23 mouse cellular contexts compared by ENCODE assay signal in genomic region chr15:11586384-11586783, GRCm38 (mm10).
DNase-seq lines count a peak whose midpoint lies in the region; ATAC-seq and TF ChIP-seq lines count a peak whose summit lies in the region.
"Had no signal": no experiment of that assay in that cellular context is flagged by ENCODE, and none has a peak within 500 bp of the region (broad histone marks: within the 10 kb centered on the region; RNA-seq: fewer than 3 reads in every experiment).

No protein-coding gene starts in this region.

- dilution Hi-C loops in CH12.LX (cut with MboI; ENCODE audit: extremely low pct_ligation_motif_present, extremely low pct_unique_long_range_greater_than_20kb, low sequenced_read_pairs): no loop called here

- H3K36me3 ChIP-seq in hindbrain, postnatal 0 days (ENCODE audit: insufficient read depth, low read length): no peaks in the 10 kb centered on the region
- no peaks in the 10 kb centered on the region for H3K36me3 ChIP-seq in hindbrain, embryonic 11.5 days (ENCODE audit: control insufficient read depth, insufficient read depth, low read length)
- no peaks in the 10 kb centered on the region for H3K36me3 ChIP-seq in kidney, postnatal 0 days (ENCODE audit: insufficient read depth, low read length)
- H3K36me3 ChIP-seq in kidney, embryonic 14.5 days (ENCODE audit: control insufficient read depth, insufficient read depth, low read length): no peaks in the 10 kb centered on the region
- no peaks in the 10 kb centered on the region for H3K36me3 ChIP-seq in CH12.LX (replicated peaks in 1 of 2; ENCODE audit: control insufficient read depth in 1 of 2, insufficient read depth in 1 of 2, low read length in 1 of 2)
- H3K36me3 ChIP-seq in forebrain, embryonic 15.5 days: no peaks in the 10 kb centered on the region
- no peaks in the 10 kb centered on the region for H3K36me3 ChIP-seq in forebrain, embryonic 11.5 days (ENCODE audit: control insufficient read depth, insufficient read depth, low read length)
- H3K36me3 ChIP-seq: embryonic facial prominence, embryonic 10.5 days; embryonic facial prominence, embryonic 12.5 days; forebrain, embryonic 12.5 days had no signal

- H3K9me3 ChIP-seq in hindbrain, postnatal 0 days (ENCODE audit: low read length): no peaks in the 10 kb centered on the region
- no peaks in the 10 kb centered on the region for H3K9me3 ChIP-seq in hindbrain, embryonic 11.5 days (ENCODE audit: control insufficient read depth, low read length)
- no peaks in the 10 kb centered on the region for H3K9me3 ChIP-seq in kidney, postnatal 0 days (replicated peaks; ENCODE audit: low read length)
- H3K9me3 ChIP-seq in kidney, embryonic 14.5 days (ENCODE audit: control insufficient read depth, low read length): no peaks in the 10 kb centered on the region
- no peaks in the 10 kb centered on the region for H3K9me3 ChIP-seq in CH12.LX (replicated peaks; ENCODE audit: low read length)
- H3K9me3 ChIP-seq in forebrain, embryonic 15.5 days: no peaks in the 10 kb centered on the region
- H3K9me3 ChIP-seq in forebrain, embryonic 11.5 days (ENCODE audit: control insufficient read depth, low read length): no peaks in the 10 kb centered on the region
- H3K9me3 ChIP-seq: embryonic facial prominence, embryonic 10.5 days; embryonic facial prominence, embryonic 12.5 days; forebrain, embryonic 12.5 days had no signal

- no peak for TF ChIP-seq EP300 in CH12.LX (IDR thresholded peaks at IDR 0.05; ENCODE audit: low read length)

- H3K27me3 ChIP-seq in hindbrain, postnatal 0 days (ENCODE audit: insufficient read depth, low read length): no peaks in the 10 kb centered on the region
- H3K27me3 ChIP-seq in hindbrain, embryonic 11.5 days (ENCODE audit: control insufficient read depth, insufficient read depth, low read length): no peaks in the 10 kb centered on the region
- H3K27me3 ChIP-seq in kidney, postnatal 0 days (ENCODE audit: insufficient read depth, low read length): no peaks in the 10 kb centered on the region
- H3K27me3 ChIP-seq in kidney, embryonic 14.5 days (ENCODE audit: control insufficient read depth, insufficient read depth, low read length): no peaks in the 10 kb centered on the region
- no peaks in the 10 kb centered on the region for H3K27me3 ChIP-seq in CH12.LX (replicated peaks)
- no peaks in the 10 kb centered on the region for H3K27me3 ChIP-seq in forebrain, embryonic 15.5 days
- no peaks in the 10 kb centered on the region for H3K27me3 ChIP-seq in forebrain, embryonic 11.5 days (ENCODE audit: control insufficient read depth, insufficient read depth, low read length)
- H3K27me3 ChIP-seq: embryonic facial prominence, embryonic 12.5 days; forebrain, embryonic 12.5 days had no signal

- no peak for DNase-seq in hindbrain, postnatal 0 days (ENCODE audit: low spot score)
- no peak for DNase-seq in hindbrain, embryonic 11.5 days (ENCODE audit: low spot score)
- DNase-seq in kidney, postnatal 0 days (ENCODE audit: low spot score): no peak
- DNase-seq in CH12.LX (ENCODE audit: extremely low read depth) (no peak), NIH3T3 (ENCODE audit: low read depth) (peak; percentile 19)
- DNase-seq in forebrain, embryonic 11.5 days (ENCODE audit: low spot score): no peak
- DNase-seq: adrenal gland, adult 2 months; adrenal gland, postnatal 10 days; adrenal gland, postnatal 25 days; B cell, adult 2 months; cerebellum, adult 11 months; cerebellum, adult 18-20 months; cerebellum, adult 9-10 months; cerebellum, postnatal 10 days; cerebellum, postnatal 25 days; forebrain, postnatal 0 days had no signal

- no peak overlapping the region for H3K4me2 ChIP-seq in hindbrain, postnatal 0 days (ENCODE audit: low read depth, low read length)
- no peak overlapping the region for H3K4me2 ChIP-seq in hindbrain, embryonic 11.5 days (replicated peaks; ENCODE audit: low read depth, low read length)
- H3K4me2 ChIP-seq in kidney, postnatal 0 days (ENCODE audit: low read length): no peak overlapping the region
- H3K4me2 ChIP-seq in kidney, embryonic 14.5 days (replicated peaks; ENCODE audit: low read depth, low read length): no peak overlapping the region
- H3K4me2 ChIP-seq in CH12.LX (ENCODE audit: insufficient read depth, low read depth, poor library complexity, severe bottlenecking): peak overlapping the region; percentile 82
- H3K4me2 ChIP-seq in forebrain, embryonic 15.5 days (replicated peaks): no peak overlapping the region
- no peak overlapping the region for H3K4me2 ChIP-seq in forebrain, embryonic 11.5 days (ENCODE audit: low read depth, low read length, severe bottlenecking)
- H3K4me2 ChIP-seq: embryonic facial prominence, embryonic 12.5 days; forebrain, embryonic 12.5 days had no signal

- in situ Hi-C loops in CH12.LX (cut with MboI; ENCODE audit: low pct_ligation_motif_present, low pct_unique_long_range_greater_than_20kb, low sequenced_read_pairs): loop anchor here (5.0 kb wide), 1 partner anchor 381 kb away; no protein-coding TSS in a partner anchor

- TF ChIP-seq POLR2A in CH12.LX (IDR thresholded peaks at IDR 0.05; ENCODE audit: low read depth, low read length): no peak

- peak; percentile 57 for TF ChIP-seq RAD21 in CH12.LX (IDR thresholded peaks at IDR 0.05; ENCODE audit: low read depth, low read length)

- ATAC-seq in hindbrain, postnatal 0 days: no peak
- no peak for ATAC-seq in hindbrain, embryonic 11.5 days (ENCODE audit: low FRiP score)
- no peak for ATAC-seq in kidney, postnatal 0 days (replicated peaks; ENCODE audit: low FRiP score, low read depth)
- ATAC-seq in kidney, embryonic 14.5 days (ENCODE audit: low FRiP score, low TSS enrichment): no peak
- no peak for ATAC-seq in forebrain, embryonic 15.5 days (replicated peaks)
- ATAC-seq in forebrain, embryonic 11.5 days (replicated peaks; ENCODE audit: low FRiP score): no peak
- ATAC-seq: CD4-positive, CD25-positive, alpha-beta regulatory T cell, adult 4 months; forebrain, embryonic 14.5 days; forebrain, postnatal 0 days had no signal

- no peaks in the 10 kb centered on the region for H3K4me1 ChIP-seq in hindbrain, postnatal 0 days (ENCODE audit: insufficient read depth, low read length)
- H3K4me1 ChIP-seq in hindbrain, embryonic 11.5 days (replicated peaks; ENCODE audit: control insufficient read depth, insufficient read depth, low read length): no peaks in the 10 kb centered on the region
- no peaks in the 10 kb centered on the region for H3K4me1 ChIP-seq in kidney, postnatal 0 days (replicated peaks; ENCODE audit: insufficient read depth, low read length)
- no peaks in the 10 kb centered on the region for H3K4me1 ChIP-seq in kidney, embryonic 14.5 days (ENCODE audit: control insufficient read depth, insufficient read depth, low read length)
- peaks cover 0 to 4% of the 10 kb centered on the region in 2 experiments; a peak in 2 of 4 replicates for H3K4me1 ChIP-seq in CH12.LX (ENCODE audit: control insufficient read depth in 1 of 2, insufficient read depth in 2 of 2)
- no peaks in the 10 kb centered on the region for H3K4me1 ChIP-seq in forebrain, embryonic 15.5 days
- H3K4me1 ChIP-seq in forebrain, embryonic 11.5 days (replicated peaks; ENCODE audit: control insufficient read depth, insufficient read depth, low read length): no peaks in the 10 kb centered on the region
- H3K4me1 ChIP-seq: embryonic facial prominence, embryonic 10.5 days; embryonic facial prominence, embryonic 12.5 days; forebrain, embryonic 12.5 days had no signal

- no peak overlapping the region for H3K27ac ChIP-seq in hindbrain, postnatal 0 days
- no peak overlapping the region for H3K27ac ChIP-seq in hindbrain, embryonic 11.5 days (ENCODE audit: low read depth, low read length)
- H3K27ac ChIP-seq in kidney, postnatal 0 days: no peak overlapping the region
- no peak overlapping the region for H3K27ac ChIP-seq in kidney, embryonic 14.5 days (ENCODE audit: low read depth, low read length)
- no peak overlapping the region for H3K27ac ChIP-seq in CH12.LX (ENCODE audit: insufficient read depth, low read depth)
- no peak overlapping the region for H3K27ac ChIP-seq in forebrain, embryonic 15.5 days (replicated peaks)
- H3K27ac ChIP-seq in forebrain, embryonic 11.5 days (ENCODE audit: low read depth, low read length): no peak overlapping the region
- H3K27ac ChIP-seq: embryonic facial prominence, embryonic 10.5 days; embryonic facial prominence, embryonic 12.5 days; forebrain, embryonic 12.5 days had no signal

- no peak overlapping the region for H3K4me3 ChIP-seq in hindbrain, postnatal 0 days (ENCODE audit: low read length)
- no peak overlapping the region for H3K4me3 ChIP-seq in hindbrain, embryonic 11.5 days (ENCODE audit: low read depth, low read length)
- H3K4me3 ChIP-seq in kidney, postnatal 0 days (replicated peaks; ENCODE audit: low read depth, low read length): no peak overlapping the region
- H3K4me3 ChIP-seq in kidney, embryonic 14.5 days (ENCODE audit: low read length): no peak overlapping the region
- H3K4me3 ChIP-seq in CH12.LX (replicated peaks in 1 of 3; ENCODE audit: low read depth in 2 of 3, low read length in 2 of 3, poor library complexity in 1 of 3): peak overlapping the region in 1 of 3 experiments; percentile 8
- no peak overlapping the region for H3K4me3 ChIP-seq in forebrain, embryonic 15.5 days
- no peak overlapping the region for H3K4me3 ChIP-seq in forebrain, embryonic 11.5 days (ENCODE audit: low read depth, low read length)
- H3K4me3 ChIP-seq: embryonic facial prominence, embryonic 10.5 days; embryonic facial prominence, embryonic 12.5 days; forebrain, embryonic 12.5 days had no signal

- 87% methylated on average over 2 of the region's 2 CpGs for WGBS in hindbrain, postnatal 0 days
- 91% methylated on average over 2 of the region's 2 CpGs for WGBS in hindbrain, embryonic 11.5 days
- WGBS in kidney, postnatal 0 days: 86% methylated on average over 2 of the region's 2 CpGs
- WGBS in kidney, embryonic 14.5 days: 86% methylated on average over 2 of the region's 2 CpGs
- 85% methylated on average over 2 of the region's 2 CpGs for WGBS in forebrain, embryonic 15.5 days
- WGBS in forebrain, embryonic 11.5 days: 91% methylated on average over 2 of the region's 2 CpGs

- peak; percentile 9; the same call in 1 of the 2 replicates for TF ChIP-seq CTCF in hindbrain, postnatal 0 days (IDR thresholded peaks at IDR 0.05; ENCODE audit: low read depth)
- 0 out of 2 replicates have a peak, but pooled peaks have one; percentile 5 for TF ChIP-seq CTCF in kidney, postnatal 0 days (IDR thresholded peaks at IDR 0.05; ENCODE audit: low read depth)
- TF ChIP-seq CTCF in CH12.LX (conservative IDR thresholded peaks at IDR 0.05 in 1 of 2, IDR thresholded peaks at IDR 0.05 in 1 of 2; ENCODE audit: low read depth in 2 of 2, low read length in 2 of 2): peak in 1 of 2 experiments; percentile 50; a peak in 2 of 4 replicates

- H3K79me2 ChIP-seq in CH12.LX (replicated peaks; ENCODE audit: control insufficient read depth, extremely low read depth, insufficient read depth, poor library complexity, severe bottlenecking): no peaks in the 10 kb centered on the region

- no peak overlapping the region for H3K9ac ChIP-seq in hindbrain, postnatal 0 days (replicated peaks; ENCODE audit: low read length)
- H3K9ac ChIP-seq in hindbrain, embryonic 11.5 days (ENCODE audit: low read depth, low read length): no peak overlapping the region
- H3K9ac ChIP-seq in kidney, postnatal 0 days (ENCODE audit: low read depth, low read length): no peak overlapping the region
- no peak overlapping the region for H3K9ac ChIP-seq in kidney, embryonic 14.5 days (ENCODE audit: low read depth, low read length)
- no peak overlapping the region; the same call in 1 of the 2 replicates for H3K9ac ChIP-seq in CH12.LX (ENCODE audit: insufficient read depth, low read depth)
- no peak overlapping the region for H3K9ac ChIP-seq in forebrain, embryonic 15.5 days (replicated peaks)
- H3K9ac ChIP-seq in forebrain, embryonic 11.5 days (ENCODE audit: low read length): no peak overlapping the region
- H3K9ac ChIP-seq: embryonic facial prominence, embryonic 12.5 days; forebrain, embryonic 12.5 days; forebrain, postnatal 0 days had no signal
